Mouse (Mus musculus): ENCODE measurements around the gene Myog. TPM values are rescaled to one million over a fixed set of nuclear protein-coding genes. Genes with fewer than 3 reads are reported as not detected.

Myog gene
- polyA plus RNA-seq, 1 experiment from 2014 or later, result 1.4 TPM

DNA sequence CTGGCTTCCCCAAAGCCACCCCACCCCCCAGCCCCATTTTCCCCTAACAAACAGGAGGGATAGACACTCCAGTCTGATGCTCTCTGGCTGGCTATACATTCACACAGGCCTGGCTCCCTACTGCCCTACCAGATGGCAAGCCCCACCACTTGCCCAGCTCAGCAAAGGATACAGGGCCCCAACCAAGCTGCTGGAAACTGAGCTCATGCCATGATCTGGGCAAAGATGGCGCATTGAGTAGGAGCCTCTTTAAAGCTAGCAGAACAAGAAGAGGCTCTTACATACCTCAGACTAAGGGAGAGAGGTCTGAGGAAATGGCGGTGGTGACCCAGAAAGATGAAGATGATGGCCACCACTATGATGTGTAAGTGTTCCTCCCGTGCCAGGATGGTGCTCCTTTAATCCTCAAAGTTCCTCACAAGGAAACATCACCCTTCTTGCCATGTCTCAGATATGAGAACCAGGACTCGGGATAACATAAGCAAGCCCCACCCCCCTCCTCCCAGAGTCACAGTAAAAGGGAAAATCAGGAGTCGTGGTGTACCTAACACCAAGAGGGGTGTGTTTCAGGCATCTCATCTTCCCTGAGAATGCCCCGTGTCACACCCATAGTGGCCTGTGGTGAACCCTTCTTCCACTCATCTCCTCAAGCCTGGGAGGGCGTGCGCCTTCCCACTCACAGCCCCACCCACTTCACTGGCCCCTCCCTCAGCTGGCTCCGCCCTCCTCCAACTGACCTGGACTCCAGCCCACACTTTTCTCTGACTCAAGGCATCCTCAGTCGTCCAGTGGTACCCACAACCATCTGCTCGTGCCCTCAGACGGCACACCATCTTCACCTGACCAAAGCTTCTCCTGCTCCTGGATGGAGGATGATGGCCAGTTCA, 46.4 kb downstream of the Myog start:
- H3K27me3 ChIP-seq (ENCODE audit: control insufficient read depth, insufficient read depth, low read length), result no peaks in the 10 kb centered on the region
- H3K4me1 ChIP-seq (ENCODE audit: control insufficient read depth, insufficient read depth, low read length), result 0 out of 2 replicates have a peak, but pooled peaks cover 3% of the 10 kb centered on the region
- H3K9me3 ChIP-seq (ENCODE audit: control insufficient read depth, low read length), result no peaks in the 10 kb centered on the region
- H3K27ac ChIP-seq (ENCODE audit: low read depth, low read length), result no peak overlapping the region
- H3K4me2 ChIP-seq (replicated peaks; ENCODE audit: low read depth, low read length), result no peak overlapping the region
- WGBS, result 86% methylated on average over 12 of the region's 12 CpGs
- no peaks in the 10 kb centered on the region for H3K36me3 ChIP-seq (ENCODE audit: control insufficient read depth, insufficient read depth, low read length)
- ATAC-seq (ENCODE audit: low FRiP score, low TSS enrichment), result no peak
- no peak overlapping the region for H3K4me3 ChIP-seq (ENCODE audit: low read length)
- no peak overlapping the region for H3K9ac ChIP-seq (ENCODE audit: low read depth, low read length)

DNA sequence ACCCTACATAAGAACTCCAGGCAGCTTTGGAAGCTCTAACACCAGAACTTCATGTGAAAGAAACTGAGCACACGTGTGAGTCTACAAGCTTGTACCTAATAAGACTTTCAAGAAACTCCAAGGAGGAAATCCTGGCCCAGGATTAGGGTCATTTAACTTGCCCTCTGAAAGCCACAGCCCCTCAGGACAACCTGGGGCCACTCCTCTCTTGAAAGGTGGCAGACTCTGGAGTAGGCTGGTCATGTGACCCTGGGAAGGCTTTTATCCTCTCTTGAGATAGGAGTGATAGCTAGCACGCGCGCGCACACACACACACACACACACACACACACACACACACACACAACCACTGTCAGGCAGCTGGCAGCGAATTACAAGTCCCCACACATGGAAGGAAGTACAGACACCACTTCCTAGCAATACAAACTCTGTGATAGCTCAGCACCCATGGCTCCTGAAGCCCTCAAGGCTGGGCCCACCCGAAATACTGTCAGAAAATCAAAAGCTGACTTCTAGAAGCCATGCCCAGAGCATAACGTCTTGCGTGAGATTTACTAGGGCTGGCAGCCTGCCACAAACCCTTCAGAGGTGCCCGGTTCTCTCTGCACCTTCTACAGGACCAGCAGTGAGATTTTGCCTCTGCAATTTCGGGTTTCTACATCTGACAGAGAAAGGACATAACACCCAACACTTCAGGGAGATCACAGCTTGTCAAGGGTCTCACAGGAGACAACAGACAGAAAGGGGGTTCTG, 47.3 kb downstream of the Myog start:
- Histone ChIP-seq H3K36me3 (ENCODE audit: control insufficient read depth, insufficient read depth, low read length) (no peaks in the 10 kb centered on the region), H3K9me3 (ENCODE audit: control insufficient read depth, low read length) (no peaks in the 10 kb centered on the region), H3K4me2 (replicated peaks; ENCODE audit: low read depth, low read length) (no peak overlapping the region), H3K4me3 (ENCODE audit: low read length) (no peak overlapping the region), H3K27me3 (ENCODE audit: control insufficient read depth, insufficient read depth, low read length) (no peaks in the 10 kb centered on the region), H3K27ac (ENCODE audit: low read depth, low read length) (no peak overlapping the region), H3K4me1 (ENCODE audit: control insufficient read depth, insufficient read depth, low read length) (0 out of 2 replicates have a peak, but pooled peaks cover 3% of the 10 kb centered on the region), H3K9ac (ENCODE audit: low read depth, low read length) (no peak overlapping the region)
- WGBS, result 71% methylated on average over 11 of the region's 11 CpGs
- ATAC-seq (ENCODE audit: low FRiP score, low TSS enrichment), result no peak

DNA sequence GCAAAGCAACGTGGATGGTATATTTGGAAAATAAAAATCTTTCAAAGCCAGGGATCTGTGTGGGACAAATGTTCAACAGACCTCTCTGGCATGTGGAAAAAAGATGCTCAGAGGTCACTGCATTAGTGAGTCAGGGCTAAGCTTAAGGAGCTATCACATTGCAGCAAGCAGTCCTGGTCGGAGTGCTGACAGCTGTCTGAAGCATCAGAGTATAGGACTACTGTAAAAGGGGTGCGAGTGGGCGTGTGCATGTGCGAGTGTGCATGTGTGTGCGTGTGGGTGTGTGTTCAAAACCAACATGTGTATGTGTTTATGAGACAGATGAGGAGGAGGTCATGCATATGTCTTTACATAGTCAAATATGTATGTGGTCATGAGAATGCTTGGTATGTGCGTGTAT, 49.4 kb downstream of the Myog start:
- H3K9ac ChIP-seq (ENCODE audit: low read depth, low read length), result no peak overlapping the region
- 90% methylated on average over 7 of the region's 7 CpGs for WGBS
- no peaks in the 10 kb centered on the region for H3K9me3 ChIP-seq (ENCODE audit: control insufficient read depth, low read length)
- no peaks in the 10 kb centered on the region for H3K27me3 ChIP-seq (ENCODE audit: control insufficient read depth, insufficient read depth, low read length)
- no peak overlapping the region for H3K27ac ChIP-seq (ENCODE audit: low read depth, low read length)
- no peak for ATAC-seq (ENCODE audit: low FRiP score, low TSS enrichment)
- no peak overlapping the region for H3K4me2 ChIP-seq (replicated peaks; ENCODE audit: low read depth, low read length)
- no peaks in the 10 kb centered on the region for H3K36me3 ChIP-seq (ENCODE audit: control insufficient read depth, insufficient read depth, low read length)
- H3K4me3 ChIP-seq (ENCODE audit: low read length), result no peak overlapping the region
- no peaks in the 10 kb centered on the region for H3K4me1 ChIP-seq (ENCODE audit: control insufficient read depth, insufficient read depth, low read length)

DNA sequence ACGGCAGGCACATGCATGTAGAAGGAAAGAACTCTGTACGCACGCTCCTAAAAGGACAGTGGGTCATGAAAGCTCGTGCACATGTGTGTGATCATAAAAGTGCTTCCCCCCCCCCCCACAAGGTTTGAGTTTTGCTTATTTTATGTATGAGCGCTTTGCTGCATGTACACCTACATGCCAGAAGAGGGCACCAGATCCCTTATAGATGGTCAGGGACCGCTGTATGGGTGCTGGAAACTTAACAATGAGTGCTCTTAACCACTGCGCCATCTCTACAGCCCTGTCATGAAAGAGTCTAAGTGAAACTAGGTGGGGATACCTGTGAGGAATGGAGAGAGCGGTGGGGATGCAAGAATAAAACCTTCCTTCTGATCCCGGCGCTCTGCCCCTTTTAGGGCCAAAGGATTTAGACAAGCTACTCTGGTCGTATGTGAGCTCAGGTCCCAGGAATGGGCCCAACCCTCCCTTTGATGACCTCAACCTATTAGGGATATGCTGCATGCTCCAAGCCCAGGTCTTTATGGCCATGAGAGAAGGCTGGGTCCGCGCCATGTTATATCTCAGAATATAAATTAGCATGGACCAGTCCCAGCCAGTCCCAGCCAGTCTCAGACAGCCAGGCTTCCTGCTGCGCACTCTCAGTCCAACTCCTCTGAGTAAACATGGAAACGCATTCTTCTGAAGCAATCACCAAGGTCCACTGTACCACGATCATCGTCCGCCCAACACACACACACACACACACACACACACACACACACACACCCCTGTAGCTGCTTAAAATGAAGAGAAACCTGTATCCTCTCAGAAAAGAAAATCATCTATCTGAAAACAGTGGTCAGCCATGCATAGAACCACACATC, 50.2 kb downstream of the Myog start:
- no peaks in the 10 kb centered on the region for H3K36me3 ChIP-seq (ENCODE audit: control insufficient read depth, insufficient read depth, low read length)
- no peak overlapping the region for H3K9ac ChIP-seq (ENCODE audit: low read depth, low read length)
- ATAC-seq (ENCODE audit: low FRiP score, low TSS enrichment), result no peak
- H3K9me3 ChIP-seq (ENCODE audit: control insufficient read depth, low read length), result no peaks in the 10 kb centered on the region
- no peaks in the 10 kb centered on the region for H3K27me3 ChIP-seq (ENCODE audit: control insufficient read depth, insufficient read depth, low read length)
- H3K4me3 ChIP-seq (ENCODE audit: low read length), result no peak overlapping the region
- 95% methylated on average over 18 of the region's 18 CpGs for WGBS
- H3K4me1 ChIP-seq (ENCODE audit: control insufficient read depth, insufficient read depth, low read length), result no peaks in the 10 kb centered on the region
- no peak overlapping the region for H3K4me2 ChIP-seq (replicated peaks; ENCODE audit: low read depth, low read length)
- no peak overlapping the region for H3K27ac ChIP-seq (ENCODE audit: low read depth, low read length)

DNA sequence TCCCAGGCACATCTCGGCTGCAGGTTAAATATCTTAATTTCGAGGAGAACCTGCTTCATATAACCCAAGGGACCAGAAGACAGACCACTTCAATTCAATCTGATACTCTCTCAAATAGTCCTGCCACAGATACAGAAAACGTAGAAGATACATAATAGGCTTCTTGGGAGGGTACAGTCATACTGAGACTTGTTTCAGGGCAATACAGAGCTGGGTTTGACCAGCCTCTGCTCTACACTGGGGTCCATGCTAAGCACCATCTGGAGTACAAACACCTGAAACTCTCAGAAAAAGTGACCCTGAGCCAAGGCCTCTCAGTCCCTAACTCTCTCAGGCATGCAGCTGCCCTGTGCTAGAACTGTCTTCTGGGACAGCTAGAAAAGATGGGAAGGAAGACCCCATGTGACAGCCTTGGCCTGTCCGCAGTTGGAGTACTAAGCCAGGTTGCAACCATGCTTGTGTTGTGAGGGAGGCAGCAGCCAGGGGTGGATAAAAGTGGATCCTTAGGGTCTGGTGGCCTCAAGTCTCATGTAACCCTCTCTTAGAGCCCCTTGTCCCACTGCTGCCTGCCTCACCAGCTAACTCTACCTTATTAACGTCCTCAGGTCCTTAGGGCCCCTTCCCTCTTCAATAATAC, 52.0 kb downstream of the Myog start:
- no peak for ATAC-seq (ENCODE audit: low FRiP score, low TSS enrichment)
- WGBS, result 79% methylated on average over 5 of the region's 5 CpGs
- Histone ChIP-seq H3K27me3 (ENCODE audit: control insufficient read depth, insufficient read depth, low read length) (no peaks in the 10 kb centered on the region), H3K4me2 (replicated peaks; ENCODE audit: low read depth, low read length) (no peak overlapping the region), H3K4me1 (ENCODE audit: control insufficient read depth, insufficient read depth, low read length) (no peaks in the 10 kb centered on the region), H3K36me3 (ENCODE audit: control insufficient read depth, insufficient read depth, low read length) (peaks cover 10% of the 10 kb centered on the region), H3K9ac (ENCODE audit: low read depth, low read length) (no peak overlapping the region), H3K9me3 (ENCODE audit: control insufficient read depth, low read length) (no peaks in the 10 kb centered on the region), H3K4me3 (ENCODE audit: low read length) (no peak overlapping the region), H3K27ac (ENCODE audit: low read depth, low read length) (no peak overlapping the region)

Other genes with a start within 250 kb of the Myog start
- 20.8 and 28.6 TPM in 2 replicates for gene Btg2, start 210.9 kb upstream of the Myog start, polyA plus RNA-seq (2014; fragmentation: Nextera tagmentation; extraction: Ambion mirVana)
- 0.14 and 0.28 TPM in 2 replicates for gene Chit1, start 178.7 kb upstream of the Myog start, polyA plus RNA-seq (2014; fragmentation: Nextera tagmentation; extraction: Ambion mirVana)
- gene Chil1, start 107.8 kb upstream of the Myog start, polyA plus RNA-seq (2014; fragmentation: Nextera tagmentation; extraction: Ambion mirVana), result 0.57 and 1.6 TPM in 2 replicates
- 0.27 and 0.36 TPM in 2 replicates for gene Mybph, start 96.5 kb upstream of the Myog start, polyA plus RNA-seq (2014; fragmentation: Nextera tagmentation; extraction: Ambion mirVana)
- gene Adora1, start 54.6 kb upstream of the Myog start, polyA plus RNA-seq (2014; fragmentation: Nextera tagmentation; extraction: Ambion mirVana), result 3.2 TPM in 2 replicates
- 1.6 and 2.7 TPM in 2 replicates for gene Ppfia4, start 42.9 kb downstream of the Myog start, polyA plus RNA-seq (2014; fragmentation: Nextera tagmentation; extraction: Ambion mirVana)
- 57.0 and 91.3 TPM in 2 replicates for gene Tmem183a, start 72.0 kb downstream of the Myog start, polyA plus RNA-seq (2014; fragmentation: Nextera tagmentation; extraction: Ambion mirVana)
- not detected in 2 replicates for gene 4933406M09Rik, start 96.0 kb downstream of the Myog start, polyA plus RNA-seq (2014; fragmentation: Nextera tagmentation; extraction: Ambion mirVana)
- gene Cyb5r1, start 115.6 kb downstream of the Myog start, polyA plus RNA-seq (2014; fragmentation: Nextera tagmentation; extraction: Ambion mirVana), result 28.4 and 36.7 TPM in 2 replicates
- gene Adipor1, start 125.4 kb downstream of the Myog start, polyA plus RNA-seq (2014; fragmentation: Nextera tagmentation; extraction: Ambion mirVana), result 77.4 and 91.3 TPM in 2 replicates
- 17.3 and 27.8 TPM in 2 replicates for gene Klhl12, start 165.5 kb downstream of the Myog start, polyA plus RNA-seq (2014; fragmentation: Nextera tagmentation; extraction: Ambion mirVana)
- gene Rabif, start 204.7 kb downstream of the Myog start, polyA plus RNA-seq (2014; fragmentation: Nextera tagmentation; extraction: Ambion mirVana), result 38.0 and 46.3 TPM in 2 replicates

Measured in kidney, embryonic 14.5 days (tissue).